Mouse (Mus musculus) lung, postnatal 4 days (tissue): ENCODE data around the gene Ly6g6c.
"Not testable (repeated sequence)": the region's sequence is repeated elsewhere in the genome, so short reads cannot be mapped to it uniquely, and the experiment has no call there.

Experiments
- DNase-seq, 2 experiments: peaks; one replicate each; pipeline ENCODE4 v3.0.0; 2021

Ly6g6c gene

DNA sequence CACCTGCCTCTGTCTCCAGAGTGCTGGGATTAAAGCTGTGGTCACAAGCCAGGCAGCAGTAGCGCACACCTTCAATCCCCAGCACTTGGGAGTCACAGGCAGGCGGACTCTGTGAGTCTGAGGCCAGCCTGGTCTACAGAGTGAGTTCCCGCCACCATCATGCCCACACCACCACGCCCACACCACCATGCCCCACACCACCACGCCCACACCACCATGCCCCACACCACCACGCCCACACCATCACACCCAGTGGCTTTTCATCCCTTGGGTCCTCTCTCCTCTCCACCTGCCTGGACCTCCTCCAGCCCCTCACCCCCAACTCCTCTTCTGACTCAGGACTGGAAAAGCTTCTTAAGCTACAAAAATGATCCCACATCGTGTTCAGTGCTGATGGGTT lies 33.3 kb upstream of the Ly6g6c start:
- DNase-seq: peak in 1 of 2 experiments; percentile 18

DNA sequence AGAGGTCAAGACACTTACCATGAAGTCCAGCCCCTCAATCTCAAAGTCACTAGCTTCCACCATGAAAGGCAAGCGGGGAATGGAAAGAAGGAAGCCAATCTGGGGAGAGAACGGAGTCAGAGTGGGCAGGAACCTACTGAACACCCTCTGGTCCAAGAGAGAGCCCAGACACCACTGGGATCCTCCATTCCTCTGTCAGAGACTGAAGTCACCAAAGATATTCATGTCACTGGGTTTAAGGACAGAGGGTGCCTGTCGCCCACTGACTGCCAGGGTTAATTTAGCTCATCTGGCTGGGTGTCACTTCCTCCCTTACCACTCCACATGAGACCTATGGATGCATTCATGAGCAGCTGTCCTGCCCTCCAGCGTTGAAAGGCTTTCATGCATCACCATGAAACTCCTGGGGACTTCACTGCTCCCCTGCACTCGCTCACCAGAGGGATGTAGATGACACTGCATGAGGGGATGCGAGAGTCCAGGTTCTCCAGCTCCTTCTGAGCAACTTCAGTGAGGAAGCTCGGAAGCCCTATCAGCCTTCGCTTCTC lies 32.8 kb upstream of the Ly6g6c start:
- DNase-seq: peak in 1 of 2 experiments; percentile 19

DNA sequence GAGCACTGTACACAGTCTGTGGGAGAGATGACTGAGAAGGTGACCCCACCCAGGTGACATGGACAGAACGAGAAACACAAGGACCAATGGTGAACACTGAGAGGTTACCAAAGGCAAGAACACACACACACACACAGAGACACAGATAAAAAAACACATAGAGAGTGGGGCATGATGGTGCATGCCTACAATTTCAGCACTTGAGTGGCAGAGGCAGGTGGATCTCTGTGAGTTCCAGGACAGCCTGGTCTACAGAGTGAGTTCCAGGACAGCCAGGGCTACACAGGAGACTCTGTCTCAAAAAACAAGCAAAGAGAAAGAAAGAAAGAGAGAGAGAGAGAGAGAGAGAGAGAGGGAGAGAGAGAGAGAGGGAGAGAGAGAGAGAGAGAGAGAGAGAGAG lies 31.5 kb upstream of the Ly6g6c start:
- not testable (repeated sequence) for DNase-seq

DNA sequence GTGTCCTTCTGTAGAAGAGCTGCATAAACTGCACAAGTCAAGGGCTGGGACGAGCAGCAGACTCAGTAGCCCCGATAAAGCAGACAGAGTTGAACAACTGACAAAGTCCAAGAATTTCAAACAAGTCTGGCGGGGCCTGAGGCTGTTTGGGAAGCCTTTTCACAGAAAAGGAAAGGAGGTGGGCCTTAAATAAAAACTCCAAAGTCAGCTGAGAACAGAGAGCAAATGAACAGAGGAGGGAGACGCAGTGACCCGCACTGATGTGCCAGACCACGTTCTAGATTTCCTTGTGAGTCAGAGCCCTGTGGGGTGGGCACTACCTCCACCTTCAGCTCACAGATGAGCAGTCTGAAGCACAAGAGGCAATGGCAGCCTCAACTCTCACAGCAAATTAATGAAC lies 30.3 kb upstream of the Ly6g6c start:
- no peak for DNase-seq

DNA sequence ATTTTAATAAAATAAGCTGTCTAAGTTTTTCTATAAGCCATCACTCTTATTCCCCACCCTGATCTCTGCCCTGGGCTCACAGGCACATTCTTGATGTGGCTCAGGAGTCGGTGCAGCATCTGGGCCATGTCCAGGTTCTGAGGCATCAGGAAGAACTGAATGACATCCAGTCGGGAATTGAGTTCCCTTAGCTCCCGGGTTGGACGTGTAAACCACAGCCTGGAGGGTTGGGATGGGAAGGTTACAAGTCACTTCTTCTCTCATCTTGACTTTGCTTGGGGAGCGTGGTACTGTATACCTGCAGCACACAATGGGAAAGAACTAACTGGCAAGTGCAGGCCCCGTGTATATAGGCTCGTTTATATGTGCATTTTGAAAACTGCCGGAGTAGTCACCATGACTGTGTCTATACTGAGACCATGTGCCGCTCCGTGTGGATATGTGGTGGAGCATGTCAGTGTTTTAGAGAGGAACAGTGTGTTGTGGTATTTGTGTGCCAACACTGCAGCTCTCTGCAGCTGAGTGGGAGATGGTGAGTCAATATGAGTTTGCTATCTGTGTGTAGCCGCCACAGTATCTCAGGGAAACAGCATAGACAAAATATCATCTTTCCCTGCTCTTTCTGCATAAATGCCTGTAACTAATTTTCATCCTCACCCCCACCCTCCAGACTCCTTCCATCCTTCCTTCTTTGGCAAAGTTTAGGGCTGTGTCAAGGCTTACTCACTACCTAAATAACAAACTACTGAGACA lies 25.9 kb upstream of the Ly6g6c start:
- no peak for DNase-seq

DNA sequence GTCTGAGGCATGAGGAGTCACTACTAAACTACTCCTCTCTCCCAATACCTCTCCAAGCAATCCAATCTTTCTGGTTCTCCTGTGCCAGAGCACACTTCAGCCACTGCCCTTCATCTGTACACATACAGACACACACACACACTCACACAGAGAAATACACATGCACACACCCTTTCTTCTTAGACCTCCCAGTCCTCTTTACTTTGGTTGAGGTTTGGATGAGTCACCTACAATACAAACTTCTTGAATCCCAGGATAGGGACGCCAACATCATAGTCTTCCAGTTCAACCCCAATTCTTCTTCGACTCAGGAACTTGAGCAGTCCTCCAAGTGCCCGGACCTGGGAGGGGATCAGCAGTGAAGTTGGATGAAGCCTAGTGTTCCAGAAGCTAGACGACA lies 21.4 kb upstream of the Ly6g6c start:
- DNase-seq: no peak

DNA sequence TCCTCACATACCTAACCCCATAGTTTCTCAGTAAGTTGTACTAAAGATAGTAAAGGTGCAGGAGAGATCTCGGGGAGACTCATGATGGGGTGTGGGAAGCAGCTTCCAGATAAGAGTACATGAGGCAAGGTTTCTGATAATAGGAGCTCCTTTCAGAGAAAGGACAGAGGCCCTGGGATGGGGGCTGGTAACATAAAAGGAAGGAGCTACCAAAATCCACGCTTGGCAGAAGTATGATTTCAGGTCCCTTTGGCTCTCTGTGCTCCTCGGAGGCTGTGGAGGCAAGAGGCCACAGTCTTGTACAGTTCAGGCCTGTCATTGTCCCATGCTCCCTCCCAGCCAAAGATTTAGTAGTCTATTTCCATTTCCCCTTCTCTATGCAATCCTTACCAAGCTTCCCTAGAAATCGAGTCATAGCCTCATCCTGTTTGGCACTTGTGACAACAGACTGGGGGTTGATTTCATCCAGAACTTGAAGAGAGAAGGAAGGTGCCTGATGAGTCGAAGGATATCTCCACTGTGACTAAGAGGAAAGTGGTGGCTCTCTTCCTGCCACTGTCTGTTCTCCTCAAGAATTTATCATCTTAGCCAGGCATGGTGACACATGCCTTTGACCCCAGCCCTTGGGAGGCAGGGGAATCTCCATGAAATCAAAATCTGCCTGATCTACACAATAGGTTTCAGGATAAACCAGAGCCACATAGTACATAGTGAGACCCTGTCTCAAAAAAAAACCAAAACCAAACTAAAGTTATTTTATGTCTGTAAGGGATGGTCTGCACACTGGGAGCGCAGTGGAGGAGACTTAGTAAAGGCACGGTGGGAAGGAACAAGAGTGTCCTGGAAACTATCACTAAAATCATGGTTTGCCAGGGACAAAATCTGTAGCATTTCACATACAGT lies 20.0 kb upstream of the Ly6g6c start:
- DNase-seq: no peak

DNA sequence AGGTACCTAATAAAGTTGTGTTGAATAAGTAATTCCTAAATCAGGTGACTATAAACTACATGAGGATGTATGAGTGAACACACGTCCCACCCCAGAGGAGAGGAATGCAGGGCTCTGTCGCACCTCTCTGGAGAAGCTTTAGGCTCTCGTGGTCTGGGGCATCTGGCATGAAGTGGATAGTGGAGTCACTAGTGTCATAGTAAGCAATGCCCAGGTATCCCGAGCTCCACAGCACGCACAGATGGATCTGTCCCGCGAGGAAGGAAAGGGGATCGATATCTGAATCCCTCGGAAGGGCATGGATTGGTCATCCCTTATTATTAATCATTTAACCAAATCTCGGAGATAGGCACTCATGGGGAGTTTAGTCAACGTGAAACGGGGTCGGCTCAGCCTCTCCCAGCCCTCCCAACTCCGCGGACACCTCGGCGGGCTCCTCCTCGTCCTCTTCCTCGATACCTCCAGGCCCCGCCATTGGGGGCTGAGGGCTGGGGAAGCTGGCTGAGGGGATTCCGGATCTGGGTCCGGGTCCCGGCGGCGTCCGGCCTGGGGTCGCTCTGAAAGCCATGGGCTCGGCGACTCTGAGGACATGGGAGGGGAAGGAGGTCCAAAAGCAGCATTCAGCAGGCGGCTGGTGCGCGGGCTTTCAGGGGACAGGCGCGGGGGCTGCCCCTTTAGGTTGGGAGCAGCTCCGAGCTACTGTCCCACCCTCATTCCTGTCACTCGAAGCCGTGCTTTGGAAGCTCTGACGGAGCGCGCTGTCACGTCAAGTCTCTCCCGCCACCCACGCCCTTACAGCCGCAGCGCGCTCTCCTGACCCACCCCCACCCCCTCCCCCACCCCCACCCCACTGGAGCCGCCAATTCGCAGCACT lies 19.1 kb upstream of the Ly6g6c start:
- DNase-seq: no peak

DNA sequence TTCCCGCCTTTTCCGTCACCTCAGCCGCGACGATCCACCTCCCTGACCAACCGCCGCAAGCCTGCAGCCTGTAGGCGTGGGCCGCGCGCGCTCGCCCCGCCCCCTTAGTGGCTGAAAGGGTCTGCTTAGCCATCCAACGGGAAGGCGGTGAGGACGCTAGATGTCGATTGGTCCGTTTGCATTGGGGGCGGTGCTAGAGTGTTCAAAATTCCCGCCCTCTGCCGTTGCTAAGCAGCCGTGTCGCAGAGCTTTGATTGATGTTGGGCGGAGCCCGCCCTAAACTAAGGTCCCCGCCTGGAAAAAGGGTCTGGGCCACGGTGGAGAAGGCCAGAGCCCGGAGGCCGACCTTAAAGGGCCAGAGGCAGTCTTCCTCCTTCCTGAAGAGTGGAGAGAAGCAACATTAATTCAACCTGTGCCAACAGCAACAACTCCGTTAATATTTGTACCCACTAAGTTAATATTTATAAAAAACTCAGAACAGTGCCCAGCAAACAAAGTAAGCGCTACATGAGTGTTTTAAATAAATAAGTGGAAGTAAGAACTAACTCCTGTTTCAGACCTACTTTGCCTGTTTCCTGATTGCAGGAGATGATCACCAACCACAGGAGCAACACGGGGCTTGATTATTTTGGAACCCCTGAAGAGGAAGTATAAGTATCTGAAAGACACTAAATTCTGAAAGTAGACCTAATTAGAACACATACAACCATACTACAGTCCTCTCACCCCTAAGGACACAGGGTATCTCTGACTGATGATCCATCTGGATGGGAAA lies 18.3 kb upstream of the Ly6g6c start, which contains the start of gene Msh5:
TSS of gene Msh5 (minus strand) at position 65 of the 775 bp plus-strand sequence.
- DNase-seq: peak; percentile 99

DNA sequence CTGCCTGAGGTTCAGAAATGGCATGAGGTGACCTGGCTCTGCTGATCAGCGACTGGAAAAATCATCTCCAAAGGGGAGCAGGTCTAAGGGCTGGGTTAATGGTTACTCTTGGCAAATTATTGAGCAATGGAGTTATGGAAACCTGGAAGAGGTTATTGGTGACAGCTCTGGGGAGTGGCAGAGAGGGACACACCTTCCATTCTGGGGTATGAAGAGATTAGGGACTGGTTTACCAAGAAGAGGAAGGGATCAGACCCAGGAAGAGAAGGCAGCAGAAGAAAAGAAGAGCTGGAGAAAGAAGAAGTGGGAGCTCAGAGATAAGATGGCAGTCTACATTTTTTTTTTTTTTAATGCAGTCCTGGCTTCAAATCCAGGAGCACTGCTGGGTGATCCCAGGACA lies 17.5 kb upstream of the Ly6g6c start:
- no peak for DNase-seq

DNA sequence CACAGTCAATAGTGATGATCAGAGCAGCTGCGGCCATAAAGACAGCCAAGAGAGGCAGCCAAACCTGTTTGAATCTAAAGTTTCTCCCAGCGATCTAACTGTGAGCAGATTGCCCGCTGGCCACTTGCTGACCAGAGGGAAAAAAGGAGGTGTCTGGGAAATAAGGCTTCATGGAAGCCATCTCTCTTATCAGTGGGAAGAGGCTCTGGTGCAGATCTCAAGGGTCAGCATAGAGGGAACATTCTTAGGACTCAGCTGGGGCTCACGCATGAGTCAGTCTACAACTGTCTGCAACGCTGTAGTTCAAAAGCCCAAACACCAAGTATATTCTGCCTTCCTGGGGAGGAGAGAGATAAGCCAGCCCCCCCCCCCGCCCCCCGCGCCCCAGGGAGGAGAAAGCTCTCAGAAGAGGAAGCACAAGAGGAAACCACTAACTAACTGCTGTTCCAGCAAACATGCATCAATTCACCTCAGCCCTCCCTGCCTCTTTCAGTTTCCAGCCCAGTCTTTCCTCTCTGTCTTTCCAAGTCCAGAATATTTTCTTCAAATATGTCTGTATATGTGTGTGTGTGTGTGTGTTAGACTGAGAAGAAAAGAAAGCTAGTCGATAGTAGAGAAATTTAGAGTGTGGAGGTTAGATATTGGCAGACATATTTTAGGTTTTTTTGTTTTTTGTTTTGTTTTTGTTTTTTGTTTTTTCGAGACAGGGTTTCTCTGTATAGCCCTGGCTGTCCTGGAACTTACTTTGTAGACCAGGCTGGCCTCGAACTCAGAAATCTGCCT lies 16.8 kb upstream of the Ly6g6c start:
- DNase-seq: no peak

DNA sequence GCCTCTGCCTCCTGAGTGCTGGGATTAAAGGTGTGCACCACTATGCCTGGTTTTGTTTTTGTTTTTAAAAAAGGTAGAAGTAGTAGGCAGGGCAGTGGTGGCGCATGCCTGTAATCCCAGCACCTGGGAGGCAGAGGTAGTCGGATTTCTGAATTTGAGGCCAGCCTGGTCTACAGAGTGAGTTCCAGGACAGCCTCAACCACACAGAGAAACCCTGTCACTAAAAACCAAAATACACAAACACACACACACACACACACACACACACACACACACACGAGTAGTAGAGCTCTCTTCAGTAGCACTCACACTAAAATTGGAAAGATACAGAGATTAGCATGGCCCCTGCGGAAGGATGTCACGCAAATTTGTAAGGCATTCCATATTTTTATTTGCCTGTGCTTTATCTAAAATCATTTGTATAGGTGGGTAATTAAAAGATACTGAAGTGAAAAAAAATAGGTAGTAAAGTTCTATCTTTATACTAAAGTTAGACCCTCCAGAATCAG lies 16.2 kb upstream of the Ly6g6c start:
- no peak for DNase-seq

DNA sequence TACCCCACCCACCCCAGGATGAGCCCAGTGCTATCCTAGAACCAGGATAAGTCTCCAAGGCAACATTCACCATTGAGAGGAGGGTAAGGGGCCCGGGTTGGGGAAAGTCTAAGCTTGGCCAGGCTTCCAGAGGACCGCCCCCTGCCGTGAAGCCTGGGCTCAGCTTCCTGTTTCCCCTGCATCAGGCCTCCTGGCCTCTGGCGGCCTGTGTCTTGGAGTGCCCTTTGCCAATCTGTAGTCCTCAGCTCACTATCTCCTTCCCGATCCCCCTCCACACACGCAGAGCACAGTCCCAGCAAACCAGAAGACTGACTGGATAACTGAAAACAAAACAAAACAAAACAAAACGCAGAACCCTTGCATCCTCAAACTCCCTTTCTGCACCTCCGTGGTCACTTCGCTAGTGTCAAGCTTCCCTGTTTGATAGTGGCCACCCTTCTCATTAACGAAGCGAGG lies 15.6 kb upstream of the Ly6g6c start, which contains the start of gene Clic1:
TSS of gene Clic1 (plus strand) at position 406 of the 456 bp plus-strand sequence.
- peak; percentile 82 to 85 for DNase-seq

DNA sequence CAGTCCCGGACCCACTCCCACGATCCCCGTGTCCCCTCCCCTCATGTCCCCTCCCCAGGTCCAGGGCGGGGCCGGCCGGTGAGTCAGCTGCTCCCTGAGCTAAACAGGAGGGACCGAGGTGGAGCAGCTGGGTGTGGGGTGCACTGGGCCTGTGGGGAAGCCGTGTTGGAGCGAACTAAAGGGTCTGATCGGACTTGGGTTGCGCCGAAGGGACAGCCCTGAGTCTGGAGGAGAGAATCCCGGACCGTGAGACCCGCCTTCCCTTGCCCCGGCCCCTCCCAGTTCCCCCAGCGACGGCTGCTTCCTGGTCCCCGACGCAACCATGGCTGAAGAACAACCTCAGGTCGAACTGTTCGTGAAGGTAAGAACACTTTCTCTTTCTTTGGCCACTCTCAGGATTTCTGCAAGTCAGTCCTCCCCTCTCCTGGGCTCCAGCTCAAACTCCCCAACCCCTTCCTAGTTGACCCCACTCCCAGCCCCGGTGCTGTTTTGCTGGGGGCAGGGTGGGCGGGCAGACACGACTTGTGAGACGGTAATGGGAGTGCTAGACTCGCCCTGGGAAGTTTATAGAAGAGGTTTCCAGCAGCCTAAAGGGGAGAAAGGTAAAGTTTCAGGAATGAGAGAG lies 14.9 kb upstream of the Ly6g6c start:
- peak; percentile 89 for DNase-seq

DNA sequence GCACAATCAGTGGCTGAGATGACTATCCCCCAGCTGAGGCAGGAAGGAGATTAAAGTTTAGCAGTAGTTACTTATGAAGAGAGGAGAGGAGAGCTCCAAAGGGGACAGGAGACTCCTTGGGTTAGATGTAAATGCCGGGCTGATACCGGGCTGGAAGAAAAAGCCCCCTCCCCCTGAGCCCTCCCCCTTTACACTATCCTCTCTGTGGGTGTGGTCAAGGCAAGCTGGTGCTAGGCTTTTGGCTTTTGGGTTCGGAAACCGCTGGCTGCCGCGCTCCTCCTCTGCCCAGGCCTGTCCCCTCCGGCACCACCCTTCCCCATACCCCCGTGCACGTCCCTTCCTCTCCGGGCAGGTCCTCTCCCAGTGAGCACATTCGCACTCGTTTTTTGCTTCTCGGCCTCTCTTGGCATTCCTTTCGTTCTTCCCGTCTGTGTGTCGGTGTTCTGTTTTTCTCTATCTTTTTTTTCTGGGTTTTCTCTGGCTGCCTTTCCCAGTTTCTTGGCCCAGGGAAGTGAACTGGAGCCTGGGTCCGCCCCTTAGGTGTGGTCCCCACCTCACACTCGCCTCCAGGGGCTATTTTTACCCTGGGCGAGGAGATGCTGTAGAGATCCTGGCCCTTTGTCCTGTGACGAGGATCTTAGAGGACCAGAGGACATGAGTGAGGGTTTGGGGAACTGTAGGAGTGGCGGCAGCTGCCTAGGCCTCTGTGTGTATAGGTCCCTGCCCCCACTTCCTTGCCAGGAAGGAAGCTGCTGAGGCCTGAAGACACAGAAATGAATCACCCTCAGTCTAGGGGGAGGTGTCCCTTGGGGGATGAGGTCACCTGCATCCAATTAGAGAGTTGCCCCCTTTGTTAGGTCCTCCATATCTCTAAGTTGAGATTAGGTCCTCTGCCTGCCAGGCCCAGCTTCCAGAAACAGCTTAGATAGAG lies 13.8 kb upstream of the Ly6g6c start:
- DNase-seq: peak; percentile 84 to 90

DNA sequence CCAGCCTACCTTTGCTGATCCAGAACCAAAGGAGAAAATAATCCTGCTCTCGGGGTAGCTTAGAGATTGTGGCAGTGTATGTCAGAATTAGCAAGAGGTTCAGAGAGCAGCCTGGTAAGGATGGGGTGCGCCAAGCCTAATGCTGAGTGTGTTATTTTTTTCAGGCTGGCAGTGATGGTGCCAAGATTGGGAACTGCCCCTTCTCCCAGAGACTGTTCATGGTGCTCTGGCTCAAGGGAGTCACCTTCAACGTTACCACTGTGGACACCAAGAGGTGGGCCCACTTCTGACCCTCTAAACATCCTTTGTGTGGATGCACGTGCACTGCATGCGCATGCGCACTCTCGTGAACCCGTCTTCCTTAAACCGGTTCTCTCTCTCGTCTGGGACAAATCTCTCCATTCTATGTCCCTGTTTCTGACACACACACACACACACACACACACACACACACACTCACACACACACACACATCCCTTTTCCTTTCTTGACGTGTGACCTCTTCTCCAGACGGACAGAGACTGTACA lies 12.9 kb upstream of the Ly6g6c start:
- DNase-seq: peak in 1 of 2 experiments; percentile 17

DNA sequence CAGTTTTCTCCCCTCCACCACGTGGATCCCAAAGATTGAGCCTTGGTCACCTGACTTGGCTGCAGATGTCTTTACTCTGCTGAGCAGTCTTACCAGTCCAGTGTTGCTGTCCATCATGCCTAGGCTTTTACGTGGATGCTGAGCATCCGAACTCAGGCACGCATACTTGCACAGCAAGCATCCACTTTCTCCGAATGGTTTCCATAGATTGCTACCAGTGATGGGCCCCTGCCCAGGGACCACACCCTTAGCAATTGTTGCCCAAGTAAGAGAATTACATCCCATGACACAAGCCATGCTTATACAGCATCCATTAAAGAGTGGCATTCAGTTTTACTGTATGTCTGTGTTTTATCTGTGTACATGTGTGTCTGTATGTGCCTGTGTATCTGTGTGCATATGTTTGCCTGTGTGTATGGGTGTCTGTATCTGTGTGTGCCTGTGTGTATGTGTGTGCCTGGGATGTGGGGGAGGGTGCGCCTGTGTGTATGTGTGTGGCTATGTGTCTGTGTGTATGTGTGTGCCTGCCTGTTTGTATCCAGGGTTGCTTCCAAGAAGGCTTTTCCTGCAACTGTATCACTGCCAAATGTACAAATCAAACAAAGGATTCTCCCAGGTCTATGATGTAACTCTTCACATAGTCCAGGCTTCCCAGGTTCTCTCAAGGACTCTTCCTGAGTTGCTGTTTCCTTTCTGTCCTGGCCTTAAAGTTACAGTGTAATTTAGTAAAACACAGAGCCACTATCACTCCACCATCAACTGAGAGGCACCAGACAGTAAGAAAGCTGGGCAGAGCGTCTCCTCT lies 9.3 kb upstream of the Ly6g6c start:
- no peak for DNase-seq

DNA sequence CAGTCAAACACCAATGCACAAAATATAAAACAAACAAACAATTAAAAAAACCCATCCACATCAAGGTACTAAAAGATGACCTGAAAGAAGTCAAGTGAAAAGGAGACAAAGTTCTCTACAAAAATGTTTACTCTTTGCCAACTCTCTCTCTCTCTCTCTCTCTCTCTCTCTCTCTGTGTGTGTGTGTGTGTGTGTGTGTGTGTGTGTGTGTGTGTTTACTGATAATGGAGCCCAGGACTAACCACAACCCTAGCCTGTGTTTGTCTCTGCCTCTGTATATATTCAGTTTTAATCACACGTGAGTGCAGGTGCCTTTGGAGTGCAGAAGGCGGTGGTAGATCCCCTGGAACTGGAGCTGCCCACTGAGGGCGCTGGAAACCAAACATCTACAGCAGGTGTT lies 8.1 kb upstream of the Ly6g6c start:
- no peak for DNase-seq
